Mouse (Mus musculus): ENCODE results near the gene Vps50.

- no peak for TF ChIP-seq CTCF (IDR thresholded peaks at IDR 0.05; ENCODE audit: low read depth, low read length)
- TF ChIP-seq POLR2A (IDR thresholded peaks at IDR 0.05; ENCODE audit: borderline replicate concordance, low read depth, low read length) = no peak
Observed at GRCm38 (mm10) chr6:3470706-3471105, 27.5 kb upstream of the Vps50 start.
